Comparison of ENCODE assay signal across 25 mouse cellular contexts in the genomic region with DNA sequence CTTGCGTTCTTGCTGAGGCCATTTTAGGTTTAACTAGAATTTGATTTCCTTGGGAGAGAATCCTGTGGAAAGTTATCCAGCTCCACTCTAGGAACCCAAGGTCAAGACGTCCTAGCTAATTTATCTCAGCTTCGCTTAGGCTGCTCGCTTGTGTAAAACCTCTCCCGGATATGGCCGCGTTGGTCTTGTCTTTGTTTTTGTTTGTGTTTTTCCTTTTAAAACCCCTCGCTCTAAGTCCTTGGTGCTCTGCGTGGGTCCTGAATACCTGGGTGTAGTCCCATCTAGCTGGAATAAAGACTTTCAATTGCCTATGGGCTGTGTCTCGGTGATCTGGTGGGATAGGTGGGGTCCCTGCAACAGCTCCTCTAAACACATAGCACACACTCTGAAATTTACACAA.
DNase-seq lines count a peak whose midpoint lies in the region; ATAC-seq lines count a peak whose summit lies in the region.
"Had no signal": no experiment of that assay in that cellular context is flagged by ENCODE, and none has a peak within 500 bp of the region (broad histone marks: within the 10 kb centered on the region; RNA-seq: fewer than 3 reads in every experiment).

No protein-coding gene starts in this region.

- no peak overlapping the region for H3K9ac ChIP-seq in heart, embryonic 13.5 days
- no peak overlapping the region for H3K9ac ChIP-seq in midbrain, embryonic 13.5 days (replicated peaks)

- DNase-seq in heart, adult 18-20 months: no peak
- peak; percentile 58 for DNase-seq in ES-CJ7 (ENCODE audit: low read depth, low spot score)
- peak; percentile 69 for DNase-seq in R1 (ENCODE audit: low read depth, low spot score)
- peak; percentile 67 for DNase-seq in ZHBTc4 (ENCODE audit: low read depth, low spot score)
- DNase-seq in kidney, postnatal 14 days: no peak
- DNase-seq in layer of hippocampus, adult 9-10 months (ENCODE audit: low spot score): no peak
- DNase-seq: adrenal gland, adult 2 months; adrenal gland, adult 8-10 months; adrenal gland, postnatal 10 days; adrenal gland, postnatal 14 days; adrenal gland, postnatal 25 days; adrenal gland, postnatal 36 days; B cell, adult 2 months; cerebellum, adult 11 months; cerebellum, adult 11-12 months; cerebellum, adult 18-20 months; cerebellum, adult 2 months; cerebellum, adult 8-10 months had no signal

- H3K4me3 ChIP-seq in heart, embryonic 13.5 days: no peak overlapping the region
- H3K4me3 ChIP-seq in midbrain, embryonic 13.5 days (replicated peaks): no peak overlapping the region

- no peak overlapping the region for H3K4me2 ChIP-seq in heart, embryonic 13.5 days
- no peak overlapping the region for H3K4me2 ChIP-seq in midbrain, embryonic 13.5 days (replicated peaks)

- no peaks in the 10 kb centered on the region for H3K9me3 ChIP-seq in heart, embryonic 13.5 days
- H3K9me3 ChIP-seq in midbrain, embryonic 13.5 days: no peaks in the 10 kb centered on the region

- ATAC-seq in heart, embryonic 13.5 days (ENCODE audit: extremely low read depth, insufficient number of reproducible peaks, low FRiP score, low TSS enrichment): no peak
- ATAC-seq in midbrain, embryonic 13.5 days: no peak
- ATAC-seq: activated CD4-positive, CD25-positive, alpha-beta regulatory T cell, adult 4 months; CD4-positive, CD25-positive, alpha-beta regulatory T cell, adult 4 months; Patski had no signal

- no peaks in the 10 kb centered on the region for H3K36me3 ChIP-seq in heart, embryonic 13.5 days
- no peaks in the 10 kb centered on the region for H3K36me3 ChIP-seq in midbrain, embryonic 13.5 days
- H3K36me3 ChIP-seq: G1E had no signal

- 88% methylated on average over 10 of the region's 10 CpGs for WGBS in heart, embryonic 13.5 days
- 93% methylated on average over 10 of the region's 10 CpGs for WGBS in midbrain, embryonic 13.5 days

- peaks cover 44% of the 10 kb centered on the region for H3K4me1 ChIP-seq in heart, embryonic 13.5 days
- H3K4me1 ChIP-seq in midbrain, embryonic 13.5 days (replicated peaks): no peaks in the 10 kb centered on the region

- H3K27ac ChIP-seq in heart, embryonic 13.5 days (replicated peaks): peak overlapping the region; percentile 80
- no peak overlapping the region for H3K27ac ChIP-seq in midbrain, embryonic 13.5 days

- H3K27me3 ChIP-seq in heart, embryonic 13.5 days (replicated peaks): no peaks in the 10 kb centered on the region
- H3K27me3 ChIP-seq in midbrain, embryonic 13.5 days: no peaks in the 10 kb centered on the region
- H3K27me3 ChIP-seq: CH12.LX, Patski had no signal

Comparison
In these comparisons a context has a peak if more than half of its experiments do, and no peak if none do; other contexts are left out.
1. DNase-seq: peak in ES-CJ7 (single experiment), R1 (single experiment) and ZHBTc4 (single experiment); none in heart, adult 18-20 months (0 of 2), kidney, postnatal 14 days (single experiment) and layer of hippocampus, adult 9-10 months (single experiment).